Mouse (Mus musculus): ENCODE data around the gene Stx3.

The Stx3 gene

DNA sequence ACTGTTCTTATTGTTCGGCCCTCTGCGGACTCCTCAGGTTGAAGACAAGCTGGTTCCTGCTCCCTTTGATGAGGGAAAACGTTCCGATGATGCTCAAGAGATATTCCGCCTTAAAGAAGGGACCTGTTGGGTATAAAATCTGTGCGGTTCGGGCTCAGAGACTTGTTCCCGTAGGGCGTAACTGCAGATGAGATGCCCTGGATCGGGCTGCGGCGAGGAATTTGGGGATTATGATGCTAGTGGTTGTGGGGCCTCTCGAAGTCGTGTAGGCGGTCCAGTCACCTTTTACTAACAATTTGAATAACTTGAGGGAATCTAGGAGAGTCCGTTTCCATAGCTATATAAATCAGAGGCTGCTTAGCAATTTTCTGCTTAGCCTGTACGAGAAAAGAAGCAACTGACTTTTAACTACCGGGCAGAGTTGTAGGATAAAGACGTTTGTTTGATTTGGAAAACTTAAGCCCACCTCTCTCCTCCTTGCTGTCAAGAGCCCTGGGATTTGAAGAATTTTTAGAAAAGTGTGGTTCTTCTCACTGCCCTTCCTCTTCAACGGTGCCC is at the start of gene Stx3:
Stx3 (minus strand) TSS at position 261 of the 558 bp plus-strand sequence.
- WGBS = under 1% methylated on average over 20 of the region's 20 CpGs

DNA sequence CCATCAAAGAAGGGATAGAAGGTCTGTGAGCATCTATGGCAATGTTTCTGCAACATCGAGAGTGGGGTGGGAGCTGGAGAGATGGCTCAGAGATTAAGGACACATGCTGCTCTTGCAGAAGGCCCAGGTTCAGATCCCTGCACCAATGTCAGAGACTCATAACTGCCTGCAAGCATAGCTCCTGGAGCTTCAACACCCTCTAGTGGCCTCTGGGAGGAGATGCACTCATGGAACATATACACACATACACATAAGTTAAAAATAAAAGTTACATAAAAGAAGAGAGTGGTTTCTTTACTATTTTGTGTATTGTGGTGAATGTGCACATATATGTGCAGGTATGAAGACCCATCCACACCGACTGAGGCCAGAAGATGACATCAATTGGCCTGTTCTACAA is 48.6 kb upstream of the Stx3 start:
- WGBS = 85% methylated on average over 2 of the region's 2 CpGs

DNA sequence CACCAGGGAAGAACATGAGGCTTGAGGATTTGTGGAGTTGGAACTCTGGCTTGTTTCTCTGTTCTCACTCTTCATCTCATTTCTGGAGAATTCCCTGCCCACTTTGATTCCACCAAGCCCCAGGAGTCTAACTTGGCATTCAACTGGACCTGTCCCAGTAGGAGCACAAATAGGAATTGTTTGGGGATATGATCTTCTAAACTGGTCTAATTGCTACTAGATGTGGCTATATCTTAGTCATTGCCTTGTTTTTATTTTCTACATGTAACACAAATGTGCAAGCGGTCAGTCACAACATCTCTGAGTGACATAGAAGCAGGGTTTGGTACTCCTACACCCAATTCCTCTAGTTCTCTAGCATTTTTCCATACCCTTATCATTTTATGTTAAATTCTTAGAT is 41.8 kb upstream of the Stx3 start, which contains the start of gene Olfr1418:
Olfr1418 (minus strand) TSS at position 101 of the 400 bp plus-strand sequence.
- WGBS = 98% methylated on average over 1 of the region's 1 CpGs

DNA sequence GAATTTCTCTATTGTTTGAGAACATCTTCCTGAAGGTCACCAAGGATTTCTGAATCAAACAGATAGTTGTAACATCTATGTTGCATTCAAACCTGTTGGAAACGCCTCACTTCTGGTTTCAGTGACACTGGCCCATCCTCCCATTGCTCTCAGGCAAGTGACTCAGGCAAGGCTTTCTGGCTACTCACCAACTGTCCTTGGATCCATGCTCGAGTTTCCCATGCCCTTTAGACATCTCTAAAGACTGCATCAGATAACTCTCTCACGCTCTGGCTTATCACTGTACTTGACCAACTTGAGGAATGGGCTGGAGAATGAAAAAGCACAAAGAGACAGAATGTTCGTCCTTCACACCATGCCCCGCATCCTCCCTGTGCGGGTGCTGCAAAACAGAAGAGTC is 37.3 kb upstream of the Stx3 start:
- WGBS = 82% methylated on average over 6 of the region's 6 CpGs

DNA sequence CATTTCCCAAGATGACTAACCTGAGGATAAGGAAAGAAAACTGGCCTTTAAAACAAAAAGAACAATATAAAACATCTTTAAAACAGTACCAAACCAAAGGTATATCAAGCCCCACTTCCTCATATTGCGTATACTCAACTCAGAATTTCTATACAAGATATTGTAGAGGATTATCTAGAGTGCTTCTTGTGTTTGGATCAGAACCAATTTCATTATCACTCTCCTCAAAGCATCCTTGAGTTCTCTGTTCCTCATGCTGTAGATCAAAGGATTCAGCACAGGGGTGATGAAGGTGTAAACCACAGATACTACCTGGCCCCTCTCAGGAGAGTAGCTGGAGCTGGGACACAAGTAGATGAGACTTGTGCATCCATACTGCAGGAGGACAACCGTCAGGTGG is 35.6 kb upstream of the Stx3 start:
- WGBS = 87% methylated on average over 2 of the region's 2 CpGs

DNA sequence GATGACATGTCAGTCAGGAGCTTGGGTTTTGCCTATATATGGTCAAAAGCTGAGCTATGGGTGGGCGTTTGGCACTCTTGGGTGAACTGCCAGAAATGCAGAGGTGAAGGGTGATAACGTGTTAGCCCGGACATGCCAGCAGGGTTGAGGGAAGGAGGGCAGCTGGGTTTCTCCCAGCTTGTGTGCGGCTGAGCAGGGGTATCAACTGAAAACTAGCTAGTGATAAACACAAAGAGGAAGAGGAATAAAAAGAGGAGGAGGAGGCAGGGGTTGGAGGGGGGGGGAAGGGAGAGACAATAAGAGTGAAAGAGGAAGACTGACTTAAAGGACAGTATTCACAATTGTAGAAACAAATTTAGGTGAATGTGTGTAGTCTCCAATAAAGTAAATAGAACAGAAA is 33.4 kb upstream of the Stx3 start:
- 67% methylated on average over 4 of the region's 4 CpGs for WGBS

DNA sequence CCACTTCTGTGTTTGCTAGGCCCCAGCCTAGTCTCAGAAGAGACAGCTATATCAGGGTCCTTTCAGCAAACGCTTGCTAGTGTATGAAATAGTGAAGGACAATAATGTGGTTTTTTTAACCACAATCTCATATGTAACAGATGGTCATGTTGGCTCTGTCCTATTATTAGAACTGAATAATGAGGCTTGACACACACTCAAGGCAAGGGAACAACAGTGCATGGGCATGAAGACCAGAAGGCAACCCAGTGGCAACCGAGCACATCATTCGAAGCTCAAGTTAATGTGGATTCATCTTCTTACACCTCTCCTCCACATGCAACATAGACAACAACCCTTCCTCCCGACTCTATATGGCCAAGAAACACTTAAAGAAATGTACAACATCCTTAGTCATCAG is 27.1 kb upstream of the Stx3 start:
- WGBS = 62% methylated on average over 4 of the region's 4 CpGs

DNA sequence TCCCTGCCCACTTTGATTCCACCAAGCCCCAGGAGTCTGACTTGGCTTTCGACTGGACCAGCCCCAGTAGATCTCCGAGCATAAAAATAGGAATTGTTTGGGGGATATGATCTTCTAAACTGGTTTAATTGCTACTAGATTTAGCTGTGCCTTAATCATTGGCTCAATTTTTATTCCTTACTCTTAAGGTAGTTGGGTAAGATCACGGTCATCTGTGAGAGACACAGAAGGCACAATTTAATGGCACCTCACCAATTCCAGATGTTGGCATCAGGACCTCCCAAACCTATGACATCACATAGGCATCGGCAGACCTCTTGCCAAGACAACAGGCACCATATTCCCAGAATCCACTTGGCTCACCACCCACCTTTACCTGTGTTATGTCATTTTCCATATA is 19.9 kb upstream of the Stx3 start, which contains the start of gene Olfr1417:
Olfr1417 (minus strand) TSS at position 101 of the 400 bp plus-strand sequence.
- WGBS = 85% methylated on average over 4 of the region's 4 CpGs

DNA sequence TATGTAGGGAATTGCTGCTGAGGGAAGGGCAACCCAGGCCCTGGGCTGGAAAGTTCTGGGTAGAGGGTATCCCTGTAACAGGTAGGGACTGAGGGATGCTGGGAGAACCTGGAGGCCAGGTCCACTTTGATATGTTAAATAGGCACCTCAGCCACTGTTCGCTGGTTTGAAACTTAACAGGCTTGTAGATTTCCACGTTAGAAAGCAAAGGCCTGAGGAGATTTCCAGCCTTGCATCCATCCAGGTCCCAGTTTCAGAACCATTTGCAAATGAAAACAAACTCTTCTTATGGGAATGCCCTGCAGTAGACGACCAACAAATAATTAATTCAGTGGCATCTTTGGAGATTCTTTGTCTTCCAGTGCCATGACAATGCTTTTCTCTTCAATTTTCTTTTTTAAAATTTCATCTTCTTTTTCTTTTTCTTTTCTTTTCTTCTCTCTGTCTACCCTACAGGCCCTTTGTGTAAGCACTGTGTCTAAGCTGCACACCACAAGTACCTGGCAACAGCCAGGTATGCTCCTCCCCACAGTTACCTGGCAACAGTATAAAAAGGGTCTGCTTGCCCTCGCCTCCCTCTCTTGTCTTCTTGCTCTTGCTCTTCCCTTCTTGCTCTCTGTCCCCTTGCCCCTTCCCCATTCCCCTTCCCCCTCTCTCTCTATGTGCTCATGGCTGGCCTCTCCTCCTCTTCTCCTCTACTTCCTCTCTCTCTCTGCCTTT is 4.3 kb upstream of the Stx3 start:
- WGBS = 65% methylated on average over 4 of the region's 4 CpGs

DNA sequence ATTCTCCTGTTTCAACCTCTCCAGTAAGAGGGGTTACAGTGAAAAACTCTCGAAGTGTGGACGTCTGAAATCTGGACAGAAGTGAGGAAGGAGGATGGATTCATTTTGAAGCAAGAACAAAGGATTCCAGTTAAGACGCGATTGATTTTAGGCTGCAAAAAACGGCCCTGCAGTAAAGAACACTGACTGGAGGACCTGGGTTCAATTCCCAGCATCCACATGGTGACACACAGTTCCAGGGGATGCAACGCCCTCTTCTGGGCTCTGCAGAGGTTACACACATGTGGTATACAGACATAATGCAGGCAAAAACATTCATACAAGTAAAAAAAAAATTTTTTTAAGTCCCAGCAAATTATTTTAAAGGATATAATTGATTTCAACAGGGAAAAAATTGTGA is 1.0 kb upstream of the Stx3 start:
- 18% methylated on average over 6 of the region's 6 CpGs for WGBS

DNA sequence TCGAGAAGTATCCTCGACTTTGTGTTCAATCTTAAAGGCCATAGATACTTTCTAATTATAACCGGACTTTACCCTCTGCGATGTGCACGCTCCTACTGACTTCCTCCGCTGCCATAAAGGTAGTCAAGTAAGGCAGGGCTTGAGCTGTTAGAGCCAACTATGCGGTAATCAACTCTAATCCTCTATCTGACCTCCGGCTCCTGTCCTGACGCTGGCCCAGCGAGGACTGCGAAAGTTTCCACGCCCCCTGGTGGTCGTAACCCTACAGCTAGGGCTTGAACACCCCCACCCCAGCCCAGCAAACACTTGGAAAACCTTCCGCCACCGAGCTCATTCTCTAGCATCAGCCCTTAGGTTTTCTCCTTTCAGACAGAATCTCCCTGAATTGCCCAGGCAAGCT is 597 bp upstream of the Stx3 start:
- WGBS = under 1% methylated on average over 15 of the region's 15 CpGs

DNA sequence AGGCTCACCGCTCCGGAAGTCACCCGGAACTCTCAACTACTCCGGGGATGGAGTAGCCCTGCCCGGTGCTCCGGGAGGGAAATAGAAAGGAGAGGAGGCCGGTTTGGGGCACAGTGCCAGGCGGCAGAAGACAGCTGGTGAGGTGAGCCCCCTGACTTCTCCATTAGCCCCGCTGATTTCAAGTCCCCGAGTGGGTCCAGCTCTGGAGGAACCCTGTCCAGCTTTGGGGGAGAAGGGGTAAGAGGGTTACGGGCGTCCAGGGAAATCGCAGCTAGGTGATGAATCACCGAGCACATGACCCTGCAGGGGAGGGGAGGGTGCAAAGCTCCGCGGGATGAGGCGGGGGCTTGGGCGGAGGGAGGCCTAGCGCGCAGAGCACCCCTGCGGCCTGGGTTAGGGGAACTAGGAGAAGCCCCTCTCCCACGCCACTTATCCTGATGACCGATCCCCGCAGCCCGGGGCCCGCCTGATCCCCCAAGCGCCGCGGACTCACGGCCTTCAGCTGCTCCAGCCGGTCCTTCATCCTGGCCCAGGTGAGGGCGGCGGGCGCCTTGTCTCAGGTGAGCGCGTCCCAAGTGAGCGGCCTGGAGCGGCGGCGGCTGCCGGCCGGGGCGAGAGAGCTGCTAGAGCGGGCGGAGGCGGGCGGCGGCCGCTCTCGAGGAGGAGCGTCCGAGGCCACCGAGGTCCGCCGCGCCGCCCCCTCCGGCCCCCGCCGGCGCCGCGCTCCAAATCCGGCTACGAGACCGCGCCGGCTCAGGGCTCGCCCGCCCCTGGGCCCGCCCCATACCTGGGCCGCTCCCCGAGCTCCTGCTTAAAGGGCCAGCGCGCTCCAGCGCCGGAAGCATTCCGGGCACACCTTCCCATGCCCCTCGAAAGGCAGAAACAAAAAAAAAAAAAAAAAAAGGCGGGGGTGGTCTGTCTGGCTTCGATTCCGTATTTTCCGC is 732 bp downstream of the Stx3 start:
- WGBS = under 1% methylated on average over 79 of the region's 83 CpGs

DNA sequence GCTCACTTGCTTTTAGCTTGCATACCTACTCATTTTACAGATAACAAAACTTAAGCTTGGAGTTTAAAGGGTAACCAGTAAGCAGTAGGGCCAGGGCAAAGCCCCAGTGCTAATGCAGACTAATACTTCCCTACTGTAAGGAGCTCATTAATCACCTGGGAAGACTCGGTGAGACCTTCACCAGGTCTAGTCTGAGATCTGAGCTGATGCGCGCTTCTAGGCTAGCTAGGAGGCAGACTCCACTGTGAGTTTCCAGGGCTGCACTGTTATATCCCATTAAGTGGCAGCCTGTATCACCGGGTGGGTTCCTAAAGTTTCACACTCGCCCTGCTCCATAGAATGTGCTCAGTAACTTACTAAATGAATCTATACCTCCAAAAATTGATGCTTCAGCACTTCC is 1.6 kb downstream of the Stx3 start:
- WGBS = 35% methylated on average over 5 of the region's 5 CpGs

DNA sequence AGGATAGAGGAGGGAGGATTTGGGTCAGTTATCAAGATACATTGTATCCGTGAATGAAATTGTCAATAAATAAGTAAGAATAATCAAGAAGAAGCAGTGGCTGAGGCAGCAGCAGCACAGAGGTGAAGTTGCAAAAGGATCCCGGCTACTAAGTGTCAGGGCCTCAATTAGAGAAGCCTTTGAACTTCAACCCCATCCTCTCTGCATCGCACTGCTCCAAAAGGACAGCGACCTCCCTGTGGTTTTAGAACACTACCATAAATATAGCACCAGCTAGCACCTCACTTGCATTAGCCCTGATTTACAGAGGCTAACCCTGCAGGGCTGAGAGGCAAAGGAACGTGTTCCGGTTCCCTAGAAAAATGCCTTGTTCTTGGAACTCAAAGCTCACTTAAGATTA is 2.5 kb downstream of the Stx3 start:
- WGBS = 64% methylated on average over 6 of the region's 6 CpGs

DNA sequence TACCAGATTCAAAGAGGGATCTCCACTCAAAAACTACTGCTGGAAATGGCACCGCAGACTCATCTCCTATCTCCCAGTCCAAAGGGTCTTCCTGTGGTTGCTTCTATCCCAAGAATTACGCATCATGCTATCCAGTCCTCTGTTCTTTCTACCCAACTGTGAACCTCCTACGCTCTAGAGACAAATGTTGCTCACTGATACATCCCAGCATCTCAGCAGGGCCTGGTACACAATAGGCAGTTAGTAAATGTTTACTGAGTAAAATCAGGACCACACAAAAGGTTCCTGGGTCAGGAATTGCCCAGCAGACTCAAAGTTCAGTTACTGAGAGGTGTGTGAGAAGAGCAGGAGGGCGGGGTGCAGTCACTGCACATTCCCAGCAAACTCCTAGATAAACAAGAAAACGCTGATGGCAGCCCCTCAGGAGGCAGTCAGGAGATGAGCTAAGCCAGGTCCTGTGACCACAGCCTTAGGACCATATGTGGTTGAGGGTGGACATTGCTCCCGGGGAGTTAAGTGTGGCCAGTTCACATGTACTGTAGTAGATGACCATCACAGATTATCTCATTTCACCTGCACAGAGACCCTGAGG is 4.4 kb downstream of the Stx3 start:
- 86% methylated on average over 6 of the region's 6 CpGs for WGBS

DNA sequence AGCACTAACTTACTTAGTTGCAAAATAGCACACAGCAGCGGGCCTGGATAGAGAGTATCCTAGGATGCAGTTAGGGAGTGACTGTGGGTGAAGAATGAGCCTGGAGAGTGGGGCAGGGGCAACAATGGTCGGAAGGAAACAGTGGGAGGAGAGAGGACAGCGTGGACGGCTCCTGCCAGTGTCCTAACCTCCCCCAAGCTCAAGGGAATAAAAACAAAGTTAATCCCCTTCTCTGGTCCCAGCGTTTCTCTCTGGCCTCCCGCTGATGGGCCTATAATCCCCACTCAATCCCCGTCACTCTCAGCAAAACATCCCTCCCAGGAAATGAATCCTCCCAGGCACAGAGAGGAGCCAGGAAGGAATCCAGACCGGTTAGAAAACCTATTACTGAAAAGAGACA is 5.6 kb downstream of the Stx3 start:
- WGBS = 50% methylated on average over 8 of the region's 8 CpGs

DNA sequence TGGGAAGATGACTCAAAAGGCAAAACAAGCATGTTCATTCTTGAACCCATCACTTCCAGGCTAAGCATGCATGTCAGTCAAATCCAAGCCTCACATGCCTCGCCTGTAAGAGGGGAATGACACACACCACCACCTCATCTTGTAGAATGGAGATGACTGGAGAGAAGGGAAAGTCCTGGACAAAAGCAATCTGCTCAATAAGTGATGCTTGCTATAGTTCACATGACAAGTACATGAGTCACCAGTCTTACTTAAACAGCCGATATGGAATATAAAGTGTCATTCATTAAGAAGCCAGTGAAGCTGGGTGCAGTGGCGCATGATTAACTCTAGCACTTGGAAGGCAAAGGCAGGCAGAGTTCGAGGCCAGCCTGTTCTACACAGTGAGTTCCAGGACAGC is 6.1 kb downstream of the Stx3 start:
- 68% methylated on average over 4 of the region's 4 CpGs for WGBS

DNA sequence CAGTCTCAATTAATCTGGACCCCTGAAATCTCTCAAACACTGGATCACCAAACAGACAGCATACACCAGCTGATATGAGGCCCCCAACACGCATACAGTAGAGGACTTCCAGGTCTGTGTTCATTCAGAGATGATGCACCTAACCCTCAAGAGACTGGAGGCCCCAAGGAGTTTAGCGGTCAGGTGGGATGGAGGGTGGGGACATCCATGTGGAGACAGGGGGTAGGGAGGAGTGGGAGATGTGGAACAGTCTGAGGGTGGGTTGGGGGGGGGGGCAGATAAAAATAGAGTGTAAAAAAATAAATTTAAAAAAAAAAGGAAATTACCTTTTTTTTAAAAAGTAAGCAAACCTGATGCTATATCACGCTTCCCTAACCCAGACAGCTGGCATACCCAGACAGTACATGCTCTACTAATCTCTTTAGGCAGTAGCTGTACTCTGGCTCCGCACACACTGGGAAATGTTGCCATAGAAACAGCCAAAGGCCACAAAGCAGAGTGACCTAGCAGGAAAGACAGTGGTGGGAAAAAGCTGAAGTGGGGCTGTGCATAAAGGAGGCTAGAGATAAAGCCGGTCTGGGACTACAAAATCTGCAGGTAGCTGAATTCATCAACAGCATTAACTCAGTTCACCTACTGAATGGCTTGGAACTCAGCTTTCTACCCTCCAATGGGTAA is 7.4 kb downstream of the Stx3 start:
- WGBS = 61% methylated on average over 5 of the region's 5 CpGs

DNA sequence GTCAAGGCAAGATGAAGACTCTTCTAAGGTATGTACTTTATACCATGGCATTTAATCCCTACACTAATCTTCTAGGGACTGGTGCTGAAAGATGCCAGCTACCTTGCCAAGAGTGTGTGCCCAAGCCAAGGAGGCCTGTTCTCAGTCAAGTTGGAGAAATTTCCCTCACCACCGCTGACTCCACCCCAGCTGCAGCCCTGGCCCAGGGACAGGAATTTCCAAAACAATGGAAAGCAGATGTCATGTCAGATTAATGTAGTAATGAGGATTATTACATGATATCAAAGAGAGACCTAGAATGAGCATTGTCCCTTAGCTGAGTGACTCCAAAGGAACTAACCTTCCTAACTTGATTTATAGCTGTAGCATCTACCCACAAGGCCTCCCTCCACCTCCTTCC is 8.3 kb downstream of the Stx3 start:
- WGBS = 74% methylated on average over 1 of the region's 1 CpGs

DNA sequence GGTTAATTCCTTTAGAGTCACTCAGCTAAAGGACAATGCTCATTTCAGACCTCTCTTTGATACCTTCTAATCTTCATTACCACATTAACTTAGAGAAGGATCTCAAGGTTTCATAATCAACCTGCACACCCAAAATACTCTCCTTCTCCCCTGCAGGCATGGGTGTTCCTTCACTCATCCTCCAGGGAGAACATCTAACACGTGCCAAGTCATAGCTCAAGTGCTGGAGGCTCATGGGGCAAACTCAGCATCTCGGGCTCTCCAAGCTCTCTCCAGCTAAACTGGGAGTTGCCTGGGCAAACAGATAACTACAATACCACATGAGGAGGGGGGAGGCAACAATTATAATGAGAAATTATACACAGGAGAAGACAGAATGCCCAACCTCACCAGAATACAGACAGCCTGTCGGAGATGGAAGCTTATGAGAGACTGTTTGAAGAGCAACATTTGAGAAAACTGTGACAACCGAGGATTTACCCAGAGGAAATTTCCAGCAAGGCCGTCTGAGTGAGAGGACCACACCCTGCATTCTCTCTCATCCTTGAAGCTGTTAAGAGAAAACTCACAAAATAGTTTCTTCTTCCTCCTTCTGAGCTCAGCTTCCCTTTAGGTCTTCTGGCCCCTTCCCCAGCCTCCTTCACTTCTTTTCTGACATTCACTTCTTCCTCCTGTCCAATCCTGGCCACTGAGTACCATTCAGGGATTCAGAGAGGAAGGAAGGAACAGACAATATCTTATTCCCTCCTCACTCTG is 9.0 kb downstream of the Stx3 start:
- WGBS = 59% methylated on average over 5 of the region's 5 CpGs

DNA sequence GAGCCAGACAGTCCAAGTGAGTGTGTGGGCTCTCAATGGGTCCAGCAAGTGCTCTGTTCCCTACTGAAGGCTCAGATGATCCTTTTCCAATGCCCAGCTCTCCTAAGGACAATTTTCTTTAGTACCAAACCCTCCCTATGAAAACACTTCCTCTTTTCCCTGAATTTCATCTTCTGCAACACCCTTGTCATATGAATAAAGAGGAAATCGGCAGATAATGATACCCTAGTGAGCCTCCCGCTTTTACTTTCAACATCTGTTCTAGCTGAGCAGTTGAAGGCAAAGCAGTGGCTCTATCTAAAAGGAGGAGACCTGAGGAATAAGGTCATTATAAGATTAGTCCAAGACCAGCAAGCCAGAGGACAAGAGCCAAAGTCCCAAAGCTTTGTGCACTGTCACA is 10.8 kb downstream of the Stx3 start:
- 81% methylated on average over 2 of the region's 2 CpGs for whole genome bisulfite sequencing
